Mouse (Mus musculus) brain, adult 10 weeks (tissue): Measurements from ENCODE around the gene Fxyd4. TPM values are rescaled to one million over a fixed set of nuclear protein-coding genes. Genes with fewer than 3 reads are reported as not detected.

Experiments used
- polyA plus RNA-seq: library from polyadenylated mRNA; stranded (reverse); fragments of 350-450 nt; fragmentation: Illumina TruSeq; extraction: RNeasy Lipid Tissue Mini Kit (QIAGEN cat#74804); gene quantifications from one replicate; pipeline ENCODE4 v1.2.3, GENCODE M21; 2015; ENCODE audit warnings: low read depth, low replicate concordance

Gene Fxyd4
- not detected for polyA plus RNA-seq

DNA sequence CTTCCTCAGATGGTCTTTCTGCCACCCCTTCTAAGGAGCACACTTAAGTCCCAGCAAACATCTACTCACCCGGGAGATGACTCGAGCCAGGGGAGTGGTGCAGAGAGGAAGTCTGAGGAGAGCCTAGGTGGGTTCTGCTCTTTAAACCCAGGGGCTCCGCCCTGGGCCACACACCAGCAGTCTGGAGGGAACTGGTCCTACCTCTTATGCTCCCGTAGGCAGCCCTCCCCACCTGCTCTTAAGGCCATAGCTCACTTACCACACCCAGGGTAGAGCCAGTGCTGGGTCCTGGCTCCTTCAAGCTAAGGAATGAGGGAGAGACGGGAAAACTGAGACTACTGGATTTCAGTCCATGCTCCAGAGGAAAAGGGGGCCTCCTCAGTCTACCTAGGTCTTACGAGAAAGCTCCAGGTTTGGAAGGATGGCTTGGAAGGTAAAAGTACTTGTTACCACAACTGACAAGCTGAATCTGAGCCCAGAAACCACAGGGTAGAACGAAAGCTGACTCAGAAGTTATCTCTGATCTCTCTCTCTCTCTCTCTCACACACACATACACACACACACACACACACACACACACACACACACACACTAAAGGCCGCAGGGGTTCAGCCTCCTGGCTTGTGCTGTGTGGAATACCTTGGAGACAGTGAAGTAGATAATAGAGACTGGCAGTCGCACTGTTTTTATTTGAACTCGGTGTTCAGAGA, at the start of gene Fxyd4:
TSS of gene Fxyd4 (minus strand) at position 471 of the 711 bp plus-strand sequence.

DNA sequence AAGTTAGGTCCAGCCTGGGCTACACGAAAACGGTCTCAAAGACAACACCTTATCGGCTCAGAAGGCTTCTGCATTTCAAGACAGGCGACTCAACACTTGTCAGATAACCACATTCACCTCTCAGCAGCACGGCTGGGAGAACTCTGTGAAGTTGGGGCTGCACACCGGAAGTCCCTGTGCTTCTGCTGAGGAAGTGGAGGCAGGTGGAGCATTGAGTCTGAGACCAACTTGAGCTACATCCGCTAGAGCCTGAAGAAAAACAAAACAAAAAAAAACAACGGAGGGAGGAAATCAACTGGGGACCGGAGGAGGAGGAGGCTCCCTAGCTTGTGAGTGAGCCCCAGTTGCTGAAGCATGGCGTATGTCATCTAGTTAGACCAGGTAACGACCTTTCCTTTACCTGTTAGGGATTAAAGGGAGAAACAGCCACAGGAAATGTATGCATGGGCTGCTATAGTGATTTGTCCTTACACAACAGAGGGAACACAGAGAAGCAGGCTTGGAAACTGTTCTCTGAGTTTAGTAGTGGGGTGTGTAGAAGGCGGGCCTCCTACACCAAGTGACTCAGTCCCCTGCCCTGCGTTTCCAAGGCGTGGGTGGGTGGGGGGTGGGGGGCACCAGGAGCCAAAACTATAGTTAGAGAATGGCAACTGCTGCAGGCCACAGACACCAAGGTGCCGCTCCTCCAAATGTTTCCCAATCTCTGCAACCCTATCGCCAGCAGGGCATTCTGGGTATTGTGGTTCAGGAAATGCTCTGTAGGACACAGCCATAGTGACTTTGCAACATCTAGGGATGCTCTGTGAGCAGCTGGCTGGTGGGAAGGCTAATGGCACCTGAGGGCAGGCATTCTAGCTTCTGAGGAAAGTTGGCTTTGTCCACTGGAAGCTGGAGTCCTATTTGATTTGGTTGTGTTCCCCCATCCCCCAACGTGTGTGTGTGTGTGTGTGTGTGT, 37.1 kb downstream of the Fxyd4 start, which contains the start of gene Hnrnpf:
TSS of gene Hnrnpf (plus strand) at position 199 of the 955 bp plus-strand sequence.

Other genes starting within 250 kb of the Fxyd4 start
- 83.7 TPM for gene Zfp637, start 96.5 kb downstream of the Fxyd4 start, polyA plus RNA-seq
- gene Zfp239, start 75.6 kb downstream of the Fxyd4 start, polyA plus RNA-seq, result 35.6 TPM
- 136 TPM for gene Hnrnpf, start 37.4 kb downstream of the Fxyd4 start, polyA plus RNA-seq
- 169 TPM for gene Rasgef1a, start 73.7 kb upstream of the Fxyd4 start, polyA plus RNA-seq
- 14.9 TPM for gene Csgalnact2, start 201.4 kb upstream of the Fxyd4 start, polyA plus RNA-seq